Mouse (Mus musculus): Measurements from ENCODE around the gene Zc2hc1b. TPM values are rescaled to one million over a fixed set of nuclear protein-coding genes. Genes with fewer than 3 reads are reported as not detected.

Gene Zc2hc1b
- total RNA-seq, 4 experiments from 2014 or later = not detected

DNA sequence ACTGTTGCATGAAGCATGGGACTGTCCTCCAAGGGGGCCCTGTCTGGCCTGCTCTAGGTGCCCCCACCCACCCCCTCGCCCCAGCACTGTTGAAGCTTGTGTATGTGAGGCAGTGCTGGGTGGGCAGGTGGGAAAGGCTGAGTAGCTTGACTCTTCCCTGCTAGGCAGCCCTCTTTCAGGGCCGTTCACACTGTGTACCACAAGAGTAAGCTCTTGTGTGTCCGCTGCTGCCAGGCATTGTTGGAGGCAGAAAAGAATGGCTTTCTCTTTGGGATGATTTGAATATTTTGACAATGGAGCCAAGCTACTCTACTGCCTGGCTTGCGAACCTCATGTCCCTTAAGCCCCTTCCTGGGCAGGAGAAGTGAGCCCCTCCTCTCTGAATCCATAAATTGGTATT is 62.8 kb downstream of the Zc2hc1b start:
- no peak for DNase-seq (ENCODE audit: low spot score)

DNA sequence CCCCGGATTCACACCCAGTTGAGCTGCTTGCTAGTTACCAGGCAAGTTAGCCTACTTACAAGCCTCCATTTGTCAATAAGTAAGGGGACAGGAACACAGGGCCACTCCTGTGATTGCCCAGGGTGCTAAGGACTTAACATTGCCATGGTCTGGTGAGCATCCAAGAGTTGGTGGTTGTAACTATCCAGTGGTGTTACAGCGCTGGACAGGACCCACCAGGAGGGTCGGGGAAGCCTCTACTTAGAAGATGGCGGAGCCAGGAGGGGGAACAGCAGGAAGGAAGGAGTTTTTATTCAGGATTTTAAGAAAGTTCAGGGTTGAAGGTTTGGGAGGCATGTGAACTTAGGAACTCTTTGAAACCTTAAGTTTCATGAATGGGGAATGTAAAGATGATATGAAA is 64.2 kb downstream of the Zc2hc1b start:
- no peak for DNase-seq (ENCODE audit: low spot score)

DNA sequence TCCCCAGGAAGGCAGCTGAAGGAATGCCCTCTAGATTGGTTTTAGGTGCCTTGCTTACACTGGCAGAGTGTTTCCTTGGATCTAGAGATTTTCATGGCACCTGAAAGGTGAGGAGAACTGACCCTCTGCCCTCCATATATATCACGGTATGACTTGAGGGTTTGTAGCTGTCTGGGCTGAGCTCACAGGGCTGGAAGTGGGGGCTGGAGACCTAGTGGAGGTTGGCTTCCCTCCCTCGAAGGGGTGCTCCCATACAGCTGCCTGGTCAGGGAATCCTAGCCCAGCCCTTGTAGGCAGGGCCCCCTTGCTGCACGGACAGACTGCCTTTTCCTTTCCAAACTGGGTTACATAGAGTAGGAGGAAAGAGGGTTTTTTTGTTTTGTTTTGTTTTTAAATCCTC is 65.0 kb downstream of the Zc2hc1b start:
- no peak for DNase-seq (ENCODE audit: low spot score)

DNA sequence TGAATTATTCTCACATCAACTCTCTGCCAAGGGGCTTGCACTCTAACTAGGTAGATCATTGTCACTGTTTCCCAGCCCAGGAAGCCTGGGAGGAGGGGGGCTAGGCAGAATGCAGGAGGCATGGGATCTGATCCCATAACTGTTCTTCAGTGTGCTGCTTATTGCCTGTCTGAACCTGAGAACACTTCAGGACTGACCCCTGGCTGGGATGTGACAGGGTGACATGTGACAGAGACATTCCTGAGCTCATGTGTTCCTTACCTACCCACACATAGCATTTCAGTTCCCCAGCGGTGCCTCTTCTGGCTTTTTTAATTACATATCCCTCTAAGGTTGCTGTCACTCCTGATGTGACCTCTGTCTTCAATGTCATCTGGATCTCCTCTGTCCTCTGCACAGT is 68.0 kb downstream of the Zc2hc1b start:
- DNase-seq (ENCODE audit: low spot score) = no peak

DNA sequence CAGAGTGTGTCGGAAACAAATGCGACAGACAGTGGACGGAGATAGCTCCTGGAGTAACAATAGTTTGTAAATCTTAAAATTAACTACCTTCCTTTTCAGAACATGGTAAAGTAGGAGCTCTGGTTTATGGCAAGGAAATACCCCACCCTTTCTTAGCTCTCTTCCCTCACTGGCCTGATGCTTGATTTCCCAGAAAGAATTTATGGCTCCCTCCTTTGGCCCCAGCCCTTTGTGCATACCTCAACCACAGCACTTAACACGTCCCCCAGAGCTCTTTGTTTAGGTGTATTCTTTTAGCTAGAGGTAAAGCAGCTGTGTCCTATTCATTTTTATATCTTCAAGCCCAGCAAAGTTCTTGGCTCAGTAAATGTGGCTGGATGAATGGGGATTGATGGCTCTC is 69.0 kb downstream of the Zc2hc1b start:
- no peak for DNase-seq (ENCODE audit: low spot score)

DNA sequence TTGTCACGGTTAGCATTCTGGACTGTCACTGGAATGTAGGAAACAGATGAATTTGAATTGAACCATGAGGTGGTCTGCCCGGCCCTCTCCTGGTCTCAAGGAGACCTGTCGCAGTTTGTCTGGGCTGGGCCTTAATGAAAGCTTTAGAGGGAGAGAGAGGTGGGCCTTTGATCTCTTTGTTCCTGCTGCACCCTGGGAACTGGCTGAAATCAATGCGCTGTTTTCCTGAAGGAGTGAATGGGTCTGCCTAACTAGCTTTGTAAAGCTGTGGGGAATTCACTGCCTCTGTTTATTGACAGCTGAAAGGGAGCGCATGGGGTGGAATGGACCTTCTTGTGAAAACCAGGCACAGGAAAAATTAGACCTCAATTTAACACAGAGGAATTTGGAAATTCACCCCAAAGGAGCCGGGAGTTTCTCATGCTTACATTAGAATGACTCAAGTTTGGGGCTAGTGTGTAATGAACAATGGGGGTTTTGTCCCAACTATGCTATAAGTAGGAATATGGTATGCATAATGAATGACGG is 69.7 kb downstream of the Zc2hc1b start:
- DNase-seq (ENCODE audit: low spot score) = no peak

DNA sequence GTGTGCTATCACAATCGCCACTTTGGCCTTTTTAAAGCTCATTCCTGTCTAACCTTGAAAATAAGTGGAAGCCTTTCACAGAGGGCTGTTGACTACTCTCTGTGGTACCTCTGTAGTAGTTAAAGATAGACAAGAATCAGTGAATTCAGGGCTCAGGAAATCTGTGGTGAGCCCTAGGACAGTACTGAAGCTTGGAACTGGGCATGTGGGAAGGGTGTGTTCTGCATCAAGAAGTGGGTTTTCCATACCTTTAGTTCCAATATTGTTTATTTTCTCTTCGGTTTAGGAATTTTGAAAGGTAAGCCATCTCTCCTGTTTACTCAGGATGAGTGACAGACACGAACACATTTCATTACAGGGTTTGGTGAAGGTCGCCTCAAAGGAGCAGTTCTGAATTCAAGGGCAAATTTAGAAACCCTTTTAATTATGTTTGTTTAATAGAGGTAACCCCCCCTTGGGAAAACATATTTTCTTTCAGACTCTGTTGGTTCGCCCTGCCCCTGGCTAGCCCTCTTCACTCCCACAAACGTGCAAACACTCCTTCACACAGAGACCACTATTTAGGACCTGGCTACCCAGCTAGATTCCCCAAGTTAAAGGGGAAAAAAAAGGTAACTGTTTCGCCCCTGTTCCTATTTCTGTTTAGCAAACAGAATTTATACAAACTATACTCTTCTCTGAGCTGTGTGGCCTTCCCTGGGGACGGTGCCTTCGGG is 70.8 kb downstream of the Zc2hc1b start:
- DNase-seq (ENCODE audit: low spot score) = no peak

DNA sequence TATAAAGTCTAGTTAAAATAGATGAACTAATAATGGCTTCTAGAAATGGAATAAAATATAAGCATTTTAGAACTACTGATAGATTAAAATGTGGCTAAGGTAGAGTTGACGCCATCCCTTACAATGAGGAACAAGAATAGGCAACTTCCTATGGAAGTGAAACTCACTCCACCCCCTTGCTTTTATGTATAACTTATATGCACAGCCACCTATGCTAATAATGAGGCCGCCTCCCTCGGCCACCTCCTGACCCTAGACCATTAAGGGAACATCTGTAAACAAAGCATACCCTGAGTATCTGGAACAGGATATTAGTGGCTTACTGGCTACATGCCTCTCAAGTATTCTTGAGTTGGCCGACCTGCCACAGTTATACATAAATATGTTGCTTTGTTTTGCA is 74.0 kb downstream of the Zc2hc1b start:
- no peak for DNase-seq (ENCODE audit: low spot score)

DNA sequence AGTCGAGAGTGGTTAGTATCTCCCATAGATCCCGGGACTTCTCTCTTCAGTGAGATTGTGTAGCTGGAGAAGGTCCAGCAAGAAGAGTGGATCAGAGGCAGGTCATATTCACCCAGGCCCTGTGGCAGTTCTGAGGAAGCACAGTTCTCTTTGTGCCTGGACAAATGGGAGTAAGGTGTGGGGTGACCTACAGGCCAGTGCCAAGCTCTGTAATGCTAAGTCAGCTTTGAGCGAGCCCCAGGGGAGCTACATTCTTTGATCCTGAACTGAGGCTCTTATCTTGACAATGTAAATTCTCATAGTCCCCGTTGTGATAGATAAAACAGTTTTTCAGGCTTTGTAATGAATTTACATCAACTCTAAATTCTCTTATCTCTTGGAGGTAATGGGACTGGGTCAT is 75.5 kb downstream of the Zc2hc1b start:
- DNase-seq (ENCODE audit: low spot score) = no peak

DNA sequence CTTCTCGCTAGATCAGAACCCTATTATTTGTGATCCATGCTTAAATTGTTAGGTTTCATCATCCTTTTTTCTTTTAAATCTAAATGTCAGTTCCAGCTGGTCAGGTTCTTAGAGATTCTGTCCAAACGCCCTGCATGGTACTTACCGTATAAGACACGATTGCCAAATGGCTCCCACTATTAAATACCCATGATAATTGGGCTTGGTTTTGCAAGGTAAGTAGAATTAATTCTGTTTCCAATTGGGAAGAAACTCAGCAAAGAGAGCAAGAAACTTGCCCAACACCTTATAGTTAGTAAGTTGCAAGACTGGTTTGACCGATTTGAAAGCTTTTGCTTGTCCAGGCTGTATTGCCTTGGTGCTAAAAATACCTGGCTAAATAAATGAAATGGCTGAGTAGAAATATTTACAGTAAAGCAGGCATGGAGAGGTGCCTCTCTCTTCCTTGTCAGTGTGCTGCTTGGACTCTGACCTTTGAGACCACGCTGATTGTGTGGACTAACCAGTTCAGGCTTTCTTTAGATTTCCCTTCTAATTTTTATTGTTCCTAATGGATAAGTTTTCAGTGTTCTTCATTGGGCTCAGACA is 77.7 kb downstream of the Zc2hc1b start:
- DNase-seq (ENCODE audit: low spot score) = no peak

Other genes starting within 250 kb of the Zc2hc1b start
- 1 to 10 TPM; 1.7 to 2.5 (median 2.3) TPM for gene Stx11, start 213.7 kb downstream of the Zc2hc1b start, total RNA-seq (2022)
- gene Sf3b5, start 172.7 kb downstream of the Zc2hc1b start, total RNA-seq (2022) = 1 to 10 TPM; 6.5 to 7.8 (median 7.1) TPM
- gene Plagl1, start 117.5 kb downstream of the Zc2hc1b start, total RNA-seq (2022) = 1 to 10 TPM; 4.1 to 9.4 (median 6.5) TPM
- gene Ltv1, start 15.1 kb upstream of the Zc2hc1b start, total RNA-seq (2022) = 10 to 100 TPM; 17.6 to 25.5 (median 19.3) TPM

All from heart, adult 8-10 months (tissue).